Mouse (Mus musculus) Patski (cell line): ENCODE measurements around the gene 1600014C23Rik. TPM values are rescaled to one million over a fixed set of nuclear protein-coding genes. Genes with fewer than 3 reads are reported as not detected.
A peak's percentile ranks its signal among the peaks of the same experiment; 100 is the strongest.

Source experiments
- ATAC-seq: fragments of 100-300 bp; one replicate; pipeline ENCODE4 v1.8.0; 2021
- CTCF ChIA-PET: fragments of 350-600 bp; sonication (Branson Sonifier 250); formaldehyde crosslinking; loops from one replicate; lab custom pipeline; 2022; ENCODE audit warnings: inconsistent platforms; lab: Charles Lee
- POLR2A ChIA-PET: fragments of 350-600 bp; sonication (Branson Sonifier 250); formaldehyde crosslinking; loops from one replicate; lab custom pipeline; 2022; ENCODE audit warnings: antibody characterized with exemption, inconsistent platforms; lab: Charles Lee
- DNase-seq: peaks from one replicate; pipeline ENCODE4 v3.0.0-alpha.2; 2011; ENCODE audit warnings: low read depth, low spot score
- H3K27me3 ChIP-seq: fragments of 371-371 bp; one replicate; pipeline ENCODE4 v1.5.1; 2021
- CTCF ChIP-seq: fragments of 100-300 bp; IDR thresholded peaks from one replicate; pipeline ENCODE4 v1.5.1; 2021
- in situ Hi-C: fragments of 300-500 bp; cut with MboI; formaldehyde crosslinking; loops from 3 replicates; pipeline ENCODE4 v1.11.1; 2018; ENCODE audit warnings: low pct_unique_long_range_greater_than_20kb, mixed read lengths
- polyA plus RNA-seq: library from polyadenylated mRNA; unstranded; gene quantifications from one replicate; pipeline ENCODE4 v1.2.3, GENCODE M21; 2021

1600014C23Rik gene
- polyA plus RNA-seq, 1 experiment from 2014 or later, result not detected

- ChIA-PET CTCF (interaction anchor here (1.4 to 1.6 kb wide), 2 partner anchors 13 to 298 kb away, joined by 3 to 5 read pairs; no protein-coding TSS in a partner anchor), POLR2A (no interaction called here)
- in situ Hi-C loops, result loop anchor here (5.0 kb wide), 2 partner anchors 65 to 145 kb away; no protein-coding TSS in a partner anchor
- DNase-seq, result no peak
- TF ChIP-seq CTCF, result no peak
- no peak for ATAC-seq
- H3K27me3 ChIP-seq, result peaks cover 6% of the 10 kb centered on the region
These were observed 3.5 kb upstream of the 1600014C23Rik start for GRCm38 (mm10) chr17:45737078-45737601.

GRCm38 (mm10) chr17:45736311-45737077, 2.9 kb upstream of the 1600014C23Rik start:
- DNase-seq, result no peak

GRCm38 (mm10) chr17:45735382-45736310, 2.0 kb upstream of the 1600014C23Rik start:
- DNase-seq (no peak), ATAC-seq (no peak)

More at GRCm38 (mm10) chr17:45736311-45737077, 2.9 kb upstream of the 1600014C23Rik start:
- POLR2A ChIA-PET, result interaction anchor here (0.6 to 2.3 kb wide), 3 partner anchors 70 to 380 kb away, joined by 3 to 18 read pairs (median 3); partner anchors contain the start of gene Vegfa
- in situ Hi-C loops, result loop anchor here (5.0 kb wide), 2 partner anchors 66 to 146 kb away; no protein-coding TSS in a partner anchor
- CTCF ChIA-PET, result interaction anchor here (1.2 to 3.1 kb wide), 9 partner anchors 12 to 302 kb away, joined by 3 to 40 read pairs (median 5); partner anchors contain the start of gene Vegfa
- peaks cover 6% of the 10 kb centered on the region for H3K27me3 ChIP-seq
- no peak for ATAC-seq
- no peak for TF ChIP-seq CTCF

GRCm38 (mm10) chr17:45734881-45735280, 1.2 kb upstream of the 1600014C23Rik start:
- in situ Hi-C loops, result loop anchor here (5.0 kb wide), 3 partner anchors 67 to 297 kb away; partner anchors contain the start of gene Vegfa
- no peak for TF ChIP-seq CTCF
- H3K27me3 ChIP-seq, result peaks cover 6% of the 10 kb centered on the region
- ATAC-seq (no peak), DNase-seq (no peak)
- ChIA-PET POLR2A (interaction anchor here (1.4 to 2.3 kb wide), 2 partner anchors 297 to 304 kb away, joined by 5 to 18 read pairs; partner anchors contain the start of gene Vegfa), CTCF (interaction anchor here (0.6 to 3.1 kb wide), 25 partner anchors 10 to 485 kb away, joined by 3 to 40 read pairs (median 4); partner anchors contain the start of gene Vegfa)

More at GRCm38 (mm10) chr17:45735382-45736310, 2.0 kb upstream of the 1600014C23Rik start:
- ChIA-PET POLR2A (interaction anchor here (0.6 to 2.3 kb wide), 4 partner anchors 71 to 381 kb away, joined by 3 to 18 read pairs (median 4); partner anchors contain the start of gene Vegfa), CTCF (interaction anchor here (0.6 to 3.1 kb wide), 26 partner anchors 10 to 484 kb away, joined by 3 to 40 read pairs (median 4); partner anchors contain the start of gene Vegfa)
- TF ChIP-seq CTCF, result peak; percentile 81
- peaks cover 6% of the 10 kb centered on the region for H3K27me3 ChIP-seq
- in situ Hi-C loops, result loop anchor here (5.0 kb wide), 2 partner anchors 67 to 147 kb away; no protein-coding TSS in a partner anchor

GRCm38 (mm10) chr17:45734333-45734732, 689 bp upstream of the 1600014C23Rik start:
- no peak for ATAC-seq
- CTCF ChIA-PET, result interaction anchor here (1.0 to 3.1 kb wide), 5 partner anchors 10 to 313 kb away, joined by 4 to 40 read pairs (median 5); partner anchors contain the start of gene Vegfa
- in situ Hi-C loops, result loop anchor here (5.0 kb wide), 1 partner anchor 298 kb away; the partner anchor contains the start of gene Vegfa

GRCm38 (mm10) chr17:45733038-45733734, 458 bp downstream of the 1600014C23Rik start:
- ATAC-seq, result no peak
- in situ Hi-C loops, result loop anchor here (5.0 kb wide), 1 partner anchor 299 kb away; the partner anchor contains the start of gene Vegfa
- POLR2A ChIA-PET, result no interaction called here

More at GRCm38 (mm10) chr17:45734333-45734732, 689 bp upstream of the 1600014C23Rik start:
- no peak for TF ChIP-seq CTCF
- no peak for DNase-seq
- POLR2A ChIA-PET, result interaction anchor here (2.3 kb wide), 1 partner anchor 298 kb away, joined by 18 read pairs; the partner anchor contains the start of gene Vegfa
- H3K27me3 ChIP-seq, result peaks cover 6% of the 10 kb centered on the region

GRCm38 (mm10) chr17:45731172-45731864, 2.3 kb downstream of the 1600014C23Rik start:
- ChIA-PET CTCF (interaction anchor here (0.8 to 1.6 kb wide), 9 partner anchors 10 to 403 kb away, joined by 3 to 12 read pairs (median 5); partner anchors contain the start of gene Vegfa), POLR2A (interaction anchor here (1.2 to 1.4 kb wide), 2 partner anchors 301 to 306 kb away, joined by 3 to 8 read pairs; partner anchors contain the start of gene Vegfa)
- ATAC-seq (no peak), DNase-seq (no peak)
- no peaks in the 10 kb centered on the region for H3K27me3 ChIP-seq
- TF ChIP-seq CTCF, result peak; percentile 96
- in situ Hi-C loops, result loop anchor here (5.0 kb wide), 1 partner anchor 301 kb away; the partner anchor contains the start of gene Vegfa

More at GRCm38 (mm10) chr17:45733038-45733734, 458 bp downstream of the 1600014C23Rik start:
- TF ChIP-seq CTCF, result no peak
- peaks cover 6% of the 10 kb centered on the region for H3K27me3 ChIP-seq
- CTCF ChIA-PET, result interaction anchor here (1.4 kb wide), 1 partner anchor 399 kb away, joined by 4 read pairs; no protein-coding TSS in a partner anchor
- DNase-seq, result no peak
